Mouse (Mus musculus): ENCODE data around the gene Tpk1. TPM values are rescaled to one million over a fixed set of nuclear protein-coding genes. Genes with fewer than 3 reads are reported as not detected.
A peak's percentile ranks its signal among the peaks of the same experiment; 100 is the strongest.
"Not testable (repeated sequence)": the region's sequence is repeated elsewhere in the genome, so short reads cannot be mapped to it uniquely, and the experiment has no call there.

Tpk1 gene
- total RNA-seq, 2 experiments from 2014 or later: 3.5 to 5.3 TPM

GRCm38 (mm10) chr6:43645105-43645504 is 21.0 kb downstream of the Tpk1 start:
- DNase-seq (ENCODE audit: low spot score in 2 of 2): no peak
- intact Hi-C loops (cut with DNase I): no loop called here

- intact Hi-C loops (cut with DNase I): no loop called here
- DNase-seq (ENCODE audit: low spot score in 2 of 2): no peak
These were observed 22.4 kb downstream of the Tpk1 start for GRCm38 (mm10) chr6:43643718-43644117.

- DNase-seq (ENCODE audit: low spot score in 2 of 2): peak; percentile 26 to 37
- intact Hi-C loops (cut with DNase I): no loop called here
These were observed 23.7 kb downstream of the Tpk1 start for GRCm38 (mm10) chr6:43642375-43642774.

- no peak for DNase-seq (ENCODE audit: low spot score in 2 of 2)
- intact Hi-C loops (cut with DNase I): no loop called here
These were observed 25.5 kb downstream of the Tpk1 start for GRCm38 (mm10) chr6:43640621-43641020.

- no peak for DNase-seq (ENCODE audit: low spot score in 2 of 2)
These were observed 27.2 kb downstream of the Tpk1 start for GRCm38 (mm10) chr6:43638865-43639264.

GRCm38 (mm10) chr6:43638119-43638518 is 28.0 kb downstream of the Tpk1 start:
- DNase-seq (ENCODE audit: low spot score in 2 of 2): no peak
- intact Hi-C loops (cut with DNase I): no loop called here

More at GRCm38 (mm10) chr6:43638865-43639264, 27.2 kb downstream of the Tpk1 start:
- intact Hi-C loops (cut with DNase I): no loop called here

- no peak for DNase-seq (ENCODE audit: low spot score in 2 of 2)
- intact Hi-C loops (cut with DNase I): no loop called here
These were observed 29.0 kb downstream of the Tpk1 start for GRCm38 (mm10) chr6:43636980-43637638.

- intact Hi-C loops (cut with DNase I): no loop called here
- DNase-seq (ENCODE audit: low spot score in 2 of 2): no peak
These were observed 32.6 kb downstream of the Tpk1 start for GRCm38 (mm10) chr6:43633308-43633963.

- DNase-seq (ENCODE audit: low spot score in 2 of 2): no peak
- intact Hi-C loops (cut with DNase I): no loop called here
These were observed 33.2 kb downstream of the Tpk1 start for GRCm38 (mm10) chr6:43632871-43633270.

GRCm38 (mm10) chr6:43623448-43623847 is 42.6 kb downstream of the Tpk1 start:
- intact Hi-C loops (cut with DNase I); DNase-seq (ENCODE audit: low spot score in 2 of 2): not testable (repeated sequence)

- intact Hi-C loops (cut with DNase I): no loop called here
These were observed 46.8 kb downstream of the Tpk1 start for GRCm38 (mm10) chr6:43619258-43619657.

GRCm38 (mm10) chr6:43611770-43612169 is 54.3 kb downstream of the Tpk1 start:
- intact Hi-C loops (cut with DNase I): no loop called here
- no peak for DNase-seq (ENCODE audit: low spot score in 2 of 2)

More at GRCm38 (mm10) chr6:43619258-43619657, 46.8 kb downstream of the Tpk1 start:
- no peak for DNase-seq (ENCODE audit: low spot score in 2 of 2)

GRCm38 (mm10) chr6:43590841-43591541 is 75.1 kb downstream of the Tpk1 start:
- intact Hi-C loops (cut with DNase I): no loop called here
- no peak for DNase-seq (ENCODE audit: low spot score in 2 of 2)

- DNase-seq (ENCODE audit: low spot score in 2 of 2): no peak
- intact Hi-C loops (cut with DNase I): no loop called here
These were observed 80.8 kb downstream of the Tpk1 start for GRCm38 (mm10) chr6:43585274-43585673.

- intact Hi-C loops (cut with DNase I): no loop called here
- DNase-seq (ENCODE audit: low spot score in 2 of 2): no peak
These were observed 84.3 kb downstream of the Tpk1 start for GRCm38 (mm10) chr6:43581809-43582208.

GRCm38 (mm10) chr6:43567885-43568284 is 98.2 kb downstream of the Tpk1 start:
- intact Hi-C loops (cut with DNase I): no loop called here
- peak in 1 of 2 experiments; percentile 17 for DNase-seq (ENCODE audit: low spot score in 2 of 2)

- intact Hi-C loops (cut with DNase I): no loop called here
- no peak for DNase-seq (ENCODE audit: low spot score in 2 of 2)
These were observed 103.6 kb downstream of the Tpk1 start for GRCm38 (mm10) chr6:43562474-43562873.

- intact Hi-C loops (cut with DNase I): no loop called here
- DNase-seq (ENCODE audit: low spot score in 2 of 2): no peak
These were observed 114.7 kb downstream of the Tpk1 start for GRCm38 (mm10) chr6:43551410-43551809.

GRCm38 (mm10) chr6:43546537-43546936 is 119.5 kb downstream of the Tpk1 start:
- intact Hi-C loops (cut with DNase I): no loop called here
- DNase-seq (ENCODE audit: low spot score in 2 of 2): no peak

GRCm38 (mm10) chr6:43537252-43537870 is 128.7 kb downstream of the Tpk1 start:
- intact Hi-C loops (cut with DNase I): no loop called here
- DNase-seq (ENCODE audit: low spot score in 2 of 2): no peak
